Mouse (Mus musculus) MEL (cell line): ENCODE results near the gene Dnajb6. TPM values are rescaled to one million over a fixed set of nuclear protein-coding genes. Genes with fewer than 3 reads are reported as not detected.

Experiments used
- DNase-seq: peaks from one replicate; pipeline ENCODE4 v3.0.0; 2011; ENCODE audit warnings: low read depth, low spot score
- H3K27ac ChIP-seq: 2 replicates; pipeline ENCODE4 v1.5.1; 2012; ENCODE audit warnings: low read depth, mild to moderate bottlenecking, control low read depth, low read length, moderate library complexity; ENCODE audit not compliant: control insufficient read depth
- H3K27me3 ChIP-seq, 2 experiments: fragments of 150-350 bp in 1 of 2; sonication (generic) in 1 of 2; 2 replicates each; pipeline ENCODE4 v1.6.1; 2012; ENCODE audit warnings: low read length in 2 of 2, mild to moderate bottlenecking in 2 of 2, improper control_type of control experiment in 1 of 2, moderate library complexity in 1 of 2; ENCODE audit not compliant: insufficient read depth in 2 of 2, control insufficient read depth in 1 of 2
- H3K36me3 ChIP-seq, 2 experiments: 2 replicates each; pipeline ENCODE4 v1.6.1; 2012 to 2014; ENCODE audit warnings: low read length in 2 of 2, improper control_type of control experiment in 1 of 2, inconsistent platforms in 1 of 2, mild to moderate bottlenecking in 1 of 2; ENCODE audit not compliant: insufficient read depth in 2 of 2, control insufficient read depth in 1 of 2
- H3K4me1 ChIP-seq, 2 experiments: fragments of 150-350 bp in 1 of 2; sonication (generic) in 1 of 2; 2 replicates each; pipeline ENCODE4 v1.6.1; 2012; ENCODE audit warnings: low read length in 2 of 2, improper control_type of control experiment in 1 of 2, mild to moderate bottlenecking in 1 of 2; ENCODE audit not compliant: insufficient read depth in 2 of 2, control insufficient read depth in 1 of 2
- H3K4me3 ChIP-seq, 2 experiments: fragments of 150-350 bp in 1 of 2; sonication (generic) in 1 of 2; 2 replicates each; pipeline ENCODE4 v1.5.1; 2012; ENCODE audit warnings: low read depth in 2 of 2, low read length in 2 of 2, mild to moderate bottlenecking in 2 of 2, moderate library complexity in 2 of 2, control low read depth in 1 of 2, improper control_type of control experiment in 1 of 2; ENCODE audit not compliant: control insufficient read depth in 1 of 2, insufficient read depth in 1 of 2
- H3K79me2 ChIP-seq: 2 replicates; pipeline ENCODE4 v1.6.1; 2012; ENCODE audit warnings: mild to moderate bottlenecking, low read length, moderate library complexity; ENCODE audit not compliant: control insufficient read depth, poor library complexity, insufficient read depth
- H3K9ac ChIP-seq: 2 replicates; pipeline ENCODE4 v1.6.1; 2012; ENCODE audit warnings: low read depth, mild to moderate bottlenecking, control low read depth, low read length, moderate library complexity; ENCODE audit not compliant: control insufficient read depth, poor library complexity, severe bottlenecking
- H3K9me3 ChIP-seq: fragments of 150-350 bp; sonication (generic); replicated peaks from 2 replicates; pipeline ENCODE4 v1.6.1; 2012; ENCODE audit warnings: mild to moderate bottlenecking, low read length, improper control_type of control experiment, moderate library complexity; ENCODE audit not compliant: insufficient read depth
- CHD1 ChIP-seq: IDR thresholded peaks from 2 replicates; pipeline ENCODE4 v1.6.1; 2012; ENCODE audit warnings: low read depth, mild to moderate bottlenecking, inconsistent platforms, low read length, improper control_type of control experiment
- CHD2 ChIP-seq: IDR thresholded peaks from 2 replicates; pipeline ENCODE4 v1.6.1; 2011; ENCODE audit warnings: low read length, improper control_type of control experiment
- EP300 ChIP-seq, 2 experiments: IDR thresholded peaks; 2 replicates each; pipeline ENCODE4 v1.6.1; 2011; ENCODE audit warnings: improper control_type of control experiment in 2 of 2, low read length in 2 of 2, low read depth in 1 of 2, mild to moderate bottlenecking in 1 of 2
- ETS1 ChIP-seq: IDR thresholded peaks from 2 replicates; pipeline ENCODE4 v1.6.1; 2012; ENCODE audit warnings: low read depth, mild to moderate bottlenecking, inconsistent platforms, low read length, improper control_type of control experiment, moderate library complexity
- GATA1 ChIP-seq: IDR thresholded peaks from 2 replicates; pipeline ENCODE4 v1.6.1; 2011; ENCODE audit warnings: low read depth, low read length, improper control_type of control experiment
- HCFC1 ChIP-seq: IDR thresholded peaks from 2 replicates; pipeline ENCODE4 v1.6.1; 2012; ENCODE audit warnings: low read depth, mild to moderate bottlenecking, inconsistent platforms, low read length, improper control_type of control experiment, moderate library complexity
- KAT2A ChIP-seq: conservative IDR thresholded peaks from 2 replicates; pipeline ENCODE4 v1.6.1; 2012; ENCODE audit warnings: low read depth, low read length, improper control_type of control experiment, inconsistent platforms
- MAFK ChIP-seq: IDR thresholded peaks from 2 replicates; pipeline ENCODE4 v1.6.1; 2011; ENCODE audit warnings: low read depth, mild to moderate bottlenecking, low read length, improper control_type of control experiment, borderline replicate concordance
- MAZ ChIP-seq: IDR thresholded peaks from 2 replicates; pipeline ENCODE4 v1.6.1; 2012; ENCODE audit warnings: low read depth, mild to moderate bottlenecking, inconsistent platforms, low read length, improper control_type of control experiment
- MEF2A ChIP-seq: IDR thresholded peaks from 2 replicates; pipeline ENCODE4 v1.6.1; 2014; ENCODE audit warnings: low read depth, mild to moderate bottlenecking, inconsistent platforms, low read length, improper control_type of control experiment; ENCODE audit not compliant: poor library complexity, insufficient replicate concordance, severe bottlenecking; ENCODE audit errors: extremely low read depth
- MYB ChIP-seq: IDR thresholded peaks from 2 replicates; pipeline ENCODE4 v1.6.1; 2011; ENCODE audit warnings: mild to moderate bottlenecking, low read depth, low read length, improper control_type of control experiment
- MYC ChIP-seq: IDR thresholded peaks from 2 replicates; pipeline ENCODE4 v1.6.1; 2011; ENCODE audit warnings: low read depth, mild to moderate bottlenecking, low read length, improper control_type of control experiment, moderate library complexity
- POLR2AphosphoS2 ChIP-seq: IDR thresholded peaks from 2 replicates; pipeline ENCODE4 v1.6.1; 2011; ENCODE audit warnings: low read length, improper control_type of control experiment
- POLR2AphosphoS5 ChIP-seq: IDR thresholded peaks from 2 replicates; pipeline ENCODE4 v1.6.1; 2012; ENCODE audit warnings: low read depth, borderline replicate concordance, mild to moderate bottlenecking, inconsistent platforms, low read length, moderate library complexity, mixed read lengths
- RCOR1 ChIP-seq: IDR thresholded peaks from 2 replicates; pipeline ENCODE4 v1.6.1; 2012; ENCODE audit warnings: low read depth, mild to moderate bottlenecking, inconsistent platforms, low read length, improper control_type of control experiment
- SIN3A ChIP-seq: IDR thresholded peaks from 2 replicates; pipeline ENCODE4 v1.6.1; 2012; ENCODE audit warnings: low read length, improper control_type of control experiment, inconsistent platforms
- SMC3 ChIP-seq: IDR thresholded peaks from 2 replicates; pipeline ENCODE4 v1.6.1; 2011; ENCODE audit warnings: low read depth, low read length, improper control_type of control experiment
- TBP ChIP-seq: IDR thresholded peaks from 2 replicates; pipeline ENCODE4 v1.8.0; 2011; ENCODE audit warnings: low read depth, low read length, improper control_type of control experiment
- USF1 ChIP-seq: IDR thresholded peaks from 2 replicates; pipeline ENCODE4 v1.6.1; 2014; ENCODE audit warnings: low read depth, mild to moderate bottlenecking, inconsistent platforms, low read length, improper control_type of control experiment, moderate library complexity
- USF2 ChIP-seq, 2 experiments: IDR thresholded peaks; 2 replicates each; pipeline ENCODE4 v1.6.1; 2011 to 2012; ENCODE audit warnings: improper control_type of control experiment in 2 of 2, low read length in 2 of 2, borderline replicate concordance in 1 of 2, inconsistent platforms in 1 of 2, low read depth in 1 of 2, mild to moderate bottlenecking in 1 of 2; ENCODE audit not compliant: insufficient read depth in 1 of 2
- ZC3H11A ChIP-seq: IDR thresholded peaks from 2 replicates; pipeline ENCODE4 v1.6.1; 2012; ENCODE audit warnings: low read depth, mild to moderate bottlenecking, inconsistent platforms, low read length, improper control_type of control experiment
- ZKSCAN1 ChIP-seq: IDR thresholded peaks from 2 replicates; pipeline ENCODE4 v1.6.1; 2012; ENCODE audit warnings: low read depth, mild to moderate bottlenecking, inconsistent platforms, low read length, improper control_type of control experiment, moderate library complexity
- ZNF384 ChIP-seq: IDR thresholded peaks from 2 replicates; pipeline ENCODE4 v1.6.1; 2012; ENCODE audit warnings: low read depth, mild to moderate bottlenecking, inconsistent platforms, low read length, improper control_type of control experiment
- polyA plus RNA-seq, 2 experiments: library from polyadenylated mRNA; stranded (reverse) in 1 of 2; unstranded in 1 of 2; fragments of >175 nt in 1 of 2; fragments of >200 nt in 1 of 2; gene quantifications; 2 replicates each; pipeline versions ENCODE4 v1.2.1 to v1.2.4; 2012; ENCODE audit warnings: low replicate concordance in 2 of 2, low read depth in 1 of 2; ENCODE audit not compliant: insufficient read length in 2 of 2, insufficient read depth in 1 of 2, missing spikeins in 1 of 2
- total RNA-seq: library from RNA; depleted of rRNA; stranded (reverse); fragments of 300-350 nt; gene quantifications from 2 replicates; pipeline ENCODE4 v1.2.3, GENCODE M21; 2012

Gene Dnajb6
- total and polyA plus RNA-seq, 3 experiments = 131 to 157 TPM; not detected in 1

DNA sequence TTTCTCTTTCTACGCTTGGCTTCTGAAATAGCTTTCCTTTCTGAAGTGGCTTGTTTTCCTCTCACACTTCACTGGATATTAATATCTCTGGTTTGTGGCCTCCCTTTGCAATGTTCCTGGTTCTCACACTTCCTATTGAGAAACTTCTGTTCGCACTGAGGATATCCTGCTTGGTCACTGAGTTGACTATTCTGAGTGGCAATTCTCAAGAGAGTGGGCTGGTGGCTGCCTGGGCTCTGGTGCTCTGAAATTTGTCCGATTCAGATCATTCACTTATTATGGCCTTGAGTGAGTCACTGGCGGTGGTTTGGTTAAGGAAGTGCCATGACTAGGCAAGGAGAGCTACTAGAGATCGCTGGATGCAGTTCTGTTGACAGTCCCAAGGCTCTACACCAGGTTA lies 118.9 kb downstream of the Dnajb6 start:
- no peak for TF ChIP-seq SMC3
- TF ChIP-seq USF2 (IDR thresholded peaks at IDR 0.05; ENCODE audit: borderline replicate concordance in 1 of 2, insufficient read depth in 1 of 2, low read depth in 1 of 2, low read length in 2 of 2) = no peak
- TF ChIP-seq ZC3H11A = no peak
- TF ChIP-seq ZNF384 = no peak
- TF ChIP-seq CHD2 = no peak
- no peak for TF ChIP-seq POLR2AphosphoS2
- no peak for TF ChIP-seq TBP
- TF ChIP-seq MYB = no peak
- no peak for TF ChIP-seq MEF2A
- TF ChIP-seq SIN3A = no peak
- TF ChIP-seq EP300 (IDR thresholded peaks at IDR 0.05; ENCODE audit: low read depth in 1 of 2, low read length in 2 of 2) = no peak
- no peak for TF ChIP-seq MAFK
- TF ChIP-seq CHD1 = no peak
- no peak for TF ChIP-seq MYC
- Histone ChIP-seq H3K36me3 (no peaks in the 10 kb centered on the region), H3K4me1 (no peaks in the 10 kb centered on the region), H3K27ac (no peak overlapping the region), H3K9me3 (no peaks in the 10 kb centered on the region), H3K27me3 (peaks cover 4 to 12% of the 10 kb centered on the region in 2 experiments; a peak in 3 of 4 replicates), H3K4me3 (no peak overlapping the region), H3K79me2 (no peaks in the 10 kb centered on the region), H3K9ac (no peak overlapping the region)
- no peak for DNase-seq

GRCm38 (mm10) chr5:29854971-29855370 lies 119.5 kb downstream of the Dnajb6 start:
- H3K79me2 ChIP-seq = no peaks in the 10 kb centered on the region
- no peak for DNase-seq
- TF ChIP-seq KAT2A (no peak), ZC3H11A (no peak), ETS1 (no peak), RCOR1 (no peak), MAZ (no peak), POLR2AphosphoS5 (no peak), GATA1 (no peak), TBP (no peak), HCFC1 (no peak), MYB (no peak), USF1 (no peak), ZKSCAN1 (no peak), ZNF384 (no peak)
- TF ChIP-seq, all 39 proteins: peak for 0
- H3K9me3 ChIP-seq = no peaks in the 10 kb centered on the region
- H3K27ac ChIP-seq = no peak overlapping the region
- H3K36me3 ChIP-seq = no peaks in the 10 kb centered on the region
- H3K4me3 ChIP-seq = no peak overlapping the region
- no peak overlapping the region for H3K9ac ChIP-seq
- H3K27me3 ChIP-seq = peaks cover 4 to 12% of the 10 kb centered on the region in 2 experiments; a peak in 3 of 4 replicates
- H3K4me1 ChIP-seq = no peaks in the 10 kb centered on the region
